Mouse (Mus musculus) MEL (cell line): ENCODE results near the gene Tubb3. TPM values are rescaled to one million over a fixed set of nuclear protein-coding genes. Genes with fewer than 3 reads are reported as not detected.

ENCODE experiments used
- DNase-seq: peaks from one replicate; pipeline ENCODE4 v3.0.0; 2011; ENCODE audit warnings: low read depth, low spot score
- H3K27ac ChIP-seq: 2 replicates; pipeline ENCODE4 v1.5.1; 2012; ENCODE audit warnings: low read depth, mild to moderate bottlenecking, control low read depth, low read length, moderate library complexity; ENCODE audit not compliant: control insufficient read depth
- H3K27me3 ChIP-seq, 2 experiments: fragments of 150-350 bp in 1 of 2; sonication (generic) in 1 of 2; 2 replicates each; pipeline ENCODE4 v1.6.1; 2012; ENCODE audit warnings: low read length in 2 of 2, mild to moderate bottlenecking in 2 of 2, improper control_type of control experiment in 1 of 2, moderate library complexity in 1 of 2; ENCODE audit not compliant: insufficient read depth in 2 of 2, control insufficient read depth in 1 of 2
- H3K36me3 ChIP-seq, 2 experiments: 2 replicates each; pipeline ENCODE4 v1.6.1; 2012 to 2014; ENCODE audit warnings: low read length in 2 of 2, improper control_type of control experiment in 1 of 2, inconsistent platforms in 1 of 2, mild to moderate bottlenecking in 1 of 2; ENCODE audit not compliant: insufficient read depth in 2 of 2, control insufficient read depth in 1 of 2
- H3K4me1 ChIP-seq, 2 experiments: fragments of 150-350 bp in 1 of 2; sonication (generic) in 1 of 2; 2 replicates each; pipeline ENCODE4 v1.6.1; 2012; ENCODE audit warnings: low read length in 2 of 2, improper control_type of control experiment in 1 of 2, mild to moderate bottlenecking in 1 of 2; ENCODE audit not compliant: insufficient read depth in 2 of 2, control insufficient read depth in 1 of 2
- H3K4me3 ChIP-seq, 2 experiments: fragments of 150-350 bp in 1 of 2; sonication (generic) in 1 of 2; 2 replicates each; pipeline ENCODE4 v1.5.1; 2012; ENCODE audit warnings: low read depth in 2 of 2, low read length in 2 of 2, mild to moderate bottlenecking in 2 of 2, moderate library complexity in 2 of 2, control low read depth in 1 of 2, improper control_type of control experiment in 1 of 2; ENCODE audit not compliant: control insufficient read depth in 1 of 2, insufficient read depth in 1 of 2
- H3K79me2 ChIP-seq: 2 replicates; pipeline ENCODE4 v1.6.1; 2012; ENCODE audit warnings: mild to moderate bottlenecking, low read length, moderate library complexity; ENCODE audit not compliant: control insufficient read depth, poor library complexity, insufficient read depth
- H3K9ac ChIP-seq: 2 replicates; pipeline ENCODE4 v1.6.1; 2012; ENCODE audit warnings: low read depth, mild to moderate bottlenecking, control low read depth, low read length, moderate library complexity; ENCODE audit not compliant: control insufficient read depth, poor library complexity, severe bottlenecking
- H3K9me3 ChIP-seq: fragments of 150-350 bp; sonication (generic); replicated peaks from 2 replicates; pipeline ENCODE4 v1.6.1; 2012; ENCODE audit warnings: mild to moderate bottlenecking, low read length, improper control_type of control experiment, moderate library complexity; ENCODE audit not compliant: insufficient read depth
- CHD1 ChIP-seq: IDR thresholded peaks from 2 replicates; pipeline ENCODE4 v1.6.1; 2012; ENCODE audit warnings: low read depth, mild to moderate bottlenecking, inconsistent platforms, low read length, improper control_type of control experiment
- CHD2 ChIP-seq: IDR thresholded peaks from 2 replicates; pipeline ENCODE4 v1.6.1; 2011; ENCODE audit warnings: low read length, improper control_type of control experiment
- ELF1 ChIP-seq: IDR thresholded peaks from 2 replicates; pipeline ENCODE4 v1.6.1; 2014; ENCODE audit warnings: low read depth, mild to moderate bottlenecking, inconsistent platforms, low read length, improper control_type of control experiment, moderate library complexity
- ETS1 ChIP-seq: IDR thresholded peaks from 2 replicates; pipeline ENCODE4 v1.6.1; 2012; ENCODE audit warnings: low read depth, mild to moderate bottlenecking, inconsistent platforms, low read length, improper control_type of control experiment, moderate library complexity
- GABPA ChIP-seq: IDR thresholded peaks from 2 replicates; pipeline ENCODE4 v1.6.1; 2012; ENCODE audit warnings: low read depth, mild to moderate bottlenecking, inconsistent platforms, low read length, improper control_type of control experiment, moderate library complexity
- KAT2A ChIP-seq: conservative IDR thresholded peaks from 2 replicates; pipeline ENCODE4 v1.6.1; 2012; ENCODE audit warnings: low read depth, low read length, improper control_type of control experiment, inconsistent platforms
- MAFK ChIP-seq: IDR thresholded peaks from 2 replicates; pipeline ENCODE4 v1.6.1; 2011; ENCODE audit warnings: low read depth, mild to moderate bottlenecking, low read length, improper control_type of control experiment, borderline replicate concordance
- MAX ChIP-seq: IDR thresholded peaks from 2 replicates; pipeline ENCODE4 v1.6.1; 2011; ENCODE audit warnings: low read length, improper control_type of control experiment
- MEF2A ChIP-seq: IDR thresholded peaks from 2 replicates; pipeline ENCODE4 v1.6.1; 2014; ENCODE audit warnings: low read depth, mild to moderate bottlenecking, inconsistent platforms, low read length, improper control_type of control experiment; ENCODE audit not compliant: poor library complexity, insufficient replicate concordance, severe bottlenecking; ENCODE audit errors: extremely low read depth
- MXI1 ChIP-seq: IDR thresholded peaks from 2 replicates; pipeline ENCODE4 v1.6.1; 2011; ENCODE audit warnings: mild to moderate bottlenecking, low read depth, low read length, improper control_type of control experiment
- MYB ChIP-seq: IDR thresholded peaks from 2 replicates; pipeline ENCODE4 v1.6.1; 2011; ENCODE audit warnings: mild to moderate bottlenecking, low read depth, low read length, improper control_type of control experiment
- MYC ChIP-seq: IDR thresholded peaks from 2 replicates; pipeline ENCODE4 v1.6.1; 2011; ENCODE audit warnings: low read depth, mild to moderate bottlenecking, low read length, improper control_type of control experiment, moderate library complexity
- POLR2AphosphoS2 ChIP-seq: IDR thresholded peaks from 2 replicates; pipeline ENCODE4 v1.6.1; 2011; ENCODE audit warnings: low read length, improper control_type of control experiment
- RAD21 ChIP-seq: IDR thresholded peaks from 2 replicates; pipeline ENCODE4 v1.6.1; 2011; ENCODE audit warnings: mild to moderate bottlenecking, low read depth, low read length, improper control_type of control experiment
- SIN3A ChIP-seq: IDR thresholded peaks from 2 replicates; pipeline ENCODE4 v1.6.1; 2012; ENCODE audit warnings: low read length, improper control_type of control experiment, inconsistent platforms
- SMC3 ChIP-seq: IDR thresholded peaks from 2 replicates; pipeline ENCODE4 v1.6.1; 2011; ENCODE audit warnings: low read depth, low read length, improper control_type of control experiment
- TAL1 ChIP-seq: IDR thresholded peaks from 2 replicates; pipeline ENCODE4 v1.6.1; 2012; ENCODE audit warnings: mild to moderate bottlenecking, inconsistent platforms, low read length, moderate library complexity, mixed read lengths
- TBP ChIP-seq: IDR thresholded peaks from 2 replicates; pipeline ENCODE4 v1.8.0; 2011; ENCODE audit warnings: low read depth, low read length, improper control_type of control experiment
- USF1 ChIP-seq: IDR thresholded peaks from 2 replicates; pipeline ENCODE4 v1.6.1; 2014; ENCODE audit warnings: low read depth, mild to moderate bottlenecking, inconsistent platforms, low read length, improper control_type of control experiment, moderate library complexity
- ZC3H11A ChIP-seq: IDR thresholded peaks from 2 replicates; pipeline ENCODE4 v1.6.1; 2012; ENCODE audit warnings: low read depth, mild to moderate bottlenecking, inconsistent platforms, low read length, improper control_type of control experiment
- ZKSCAN1 ChIP-seq: IDR thresholded peaks from 2 replicates; pipeline ENCODE4 v1.6.1; 2012; ENCODE audit warnings: low read depth, mild to moderate bottlenecking, inconsistent platforms, low read length, improper control_type of control experiment, moderate library complexity
- ZNF384 ChIP-seq: IDR thresholded peaks from 2 replicates; pipeline ENCODE4 v1.6.1; 2012; ENCODE audit warnings: low read depth, mild to moderate bottlenecking, inconsistent platforms, low read length, improper control_type of control experiment
- polyA plus RNA-seq, 2 experiments: library from polyadenylated mRNA; stranded (reverse) in 1 of 2; unstranded in 1 of 2; fragments of >175 nt in 1 of 2; fragments of >200 nt in 1 of 2; gene quantifications; 2 replicates each; pipeline versions ENCODE4 v1.2.1 to v1.2.4; 2012; ENCODE audit warnings: low replicate concordance in 2 of 2, low read depth in 1 of 2; ENCODE audit not compliant: insufficient read length in 2 of 2, insufficient read depth in 1 of 2, missing spikeins in 1 of 2
- total RNA-seq: library from RNA; depleted of rRNA; stranded (reverse); fragments of 300-350 nt; gene quantifications from 2 replicates; pipeline ENCODE4 v1.2.3, GENCODE M21; 2012

Tubb3 gene
- total and polyA plus RNA-seq, 3 experiments = 0.69 to 1.4 TPM; not detected in 1

DNA sequence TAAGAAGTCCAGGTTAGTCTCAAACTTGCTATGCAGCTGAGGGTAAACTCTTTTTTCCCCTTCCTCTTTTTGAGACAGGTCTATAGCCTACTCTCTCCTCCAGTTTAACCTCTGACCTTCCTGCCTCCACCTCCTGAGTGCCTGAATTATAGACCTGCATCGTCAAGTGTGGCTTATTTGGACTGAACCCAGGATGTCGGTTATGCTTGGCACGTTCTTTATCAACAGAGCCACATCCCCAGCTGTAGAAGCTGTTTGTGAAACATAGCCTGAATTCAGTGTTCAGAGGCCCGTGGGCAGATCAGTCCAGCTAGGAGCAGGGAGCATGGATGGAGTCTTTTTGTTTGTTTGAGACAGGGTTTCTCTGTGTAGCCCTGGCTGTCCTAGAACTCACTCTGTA lies 40.9 kb downstream of the Tubb3 start (continued):
- TF ChIP-seq GABPA (no peak), CHD2 (no peak), POLR2AphosphoS2 (0 out of 2 replicates have a peak, but pooled peaks have one; percentile 42), ZNF384 (peak; percentile 52; the same call in 1 of the 2 replicates), CHD1 (no peak)

- H3K9me3 ChIP-seq = no peaks in the 10 kb centered on the region
- H3K4me3 ChIP-seq = no peak overlapping the region
- peaks cover 0 to 35% of the 10 kb centered on the region in 2 experiments; a peak in 3 of 4 replicates for H3K36me3 ChIP-seq
- TF ChIP-seq ETS1 = no peak
- no peak for TF ChIP-seq ZC3H11A
- TF ChIP-seq KAT2A = no peak
- no peak for TF ChIP-seq MXI1
- no peak for TF ChIP-seq MAX
- TF ChIP-seq CHD2 = no peak
- no peak for TF ChIP-seq SIN3A
- TF ChIP-seq RAD21 = no peak
- TF ChIP-seq ELF1 = no peak
- TF ChIP-seq MYC = no peak
- TF ChIP-seq MAFK = no peak
- TF ChIP-seq, all 39 proteins: peak for 0
- H3K79me2 ChIP-seq = no peaks in the 10 kb centered on the region
- no peak overlapping the region for H3K9ac ChIP-seq
- H3K27ac ChIP-seq = no peak overlapping the region
- H3K27me3 ChIP-seq = no peaks in the 10 kb centered on the region
- peaks cover 13 to 36% of the 10 kb centered on the region in 2 experiments for H3K4me1 ChIP-seq
- DNase-seq = peak; percentile 8
These were observed 42.1 kb downstream of the Tubb3 start for GRCm38 (mm10) chr8:123453291-123453690.

DNA sequence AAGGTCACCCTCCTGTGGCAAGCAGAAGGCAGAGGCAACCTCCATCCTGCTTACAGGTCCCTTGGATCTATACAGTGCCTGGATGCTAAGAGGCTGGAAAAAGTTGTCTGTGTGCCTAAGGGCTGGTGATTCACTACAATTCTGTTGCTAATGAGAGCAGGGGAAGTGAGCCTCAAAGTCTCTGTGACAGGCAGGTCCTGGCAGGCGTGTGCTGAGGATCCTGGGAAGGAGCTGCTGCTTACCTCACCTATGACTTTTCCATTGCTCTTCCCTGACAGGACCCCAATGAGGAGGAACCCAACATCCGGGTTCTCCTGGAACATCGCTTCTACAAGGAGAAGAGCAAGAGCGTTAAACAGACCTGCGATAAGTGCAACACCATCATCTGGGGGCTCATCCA lies 42.7 kb downstream of the Tubb3 start:
- H3K36me3 ChIP-seq = peaks cover 0 to 30% of the 10 kb centered on the region in 2 experiments; a peak in 3 of 4 replicates
- no peaks in the 10 kb centered on the region for H3K79me2 ChIP-seq
- peak; percentile 5 for DNase-seq
- H3K9me3 ChIP-seq = no peaks in the 10 kb centered on the region
- peaks cover 13 to 30% of the 10 kb centered on the region in 2 experiments for H3K4me1 ChIP-seq
- no peaks in the 10 kb centered on the region for H3K27me3 ChIP-seq
- H3K27ac ChIP-seq = peak overlapping the region; percentile 41; the same call in 1 of the 2 replicates
- H3K9ac ChIP-seq = no peak overlapping the region
- TF ChIP-seq CHD2 = no peak
- TF ChIP-seq SIN3A = no peak
- no peak for TF ChIP-seq MYB
- no peak for TF ChIP-seq RAD21
- TF ChIP-seq MXI1 = no peak
- no peak for TF ChIP-seq TAL1
- no peak for TF ChIP-seq MAFK
- no peak for TF ChIP-seq SMC3
- TF ChIP-seq ZKSCAN1 = no peak
- no peak for TF ChIP-seq MEF2A
- no peak for TF ChIP-seq MYC
- no peak for TF ChIP-seq ZNF384
- no peak for TF ChIP-seq USF1
- no peak for TF ChIP-seq TBP
- TF ChIP-seq, all 39 proteins: peak for 0
- no peak overlapping the region for H3K4me3 ChIP-seq
